Mouse (Mus musculus) limb, embryonic 11.5 days (tissue): ENCODE data around the gene Calcrl. TPM values are rescaled to one million over a fixed set of nuclear protein-coding genes. Genes with fewer than 3 reads are reported as not detected.

ENCODE experiments used
- polyA plus RNA-seq: library from polyadenylated mRNA; unstranded; fragments of >200 nt; fragmentation: Nextera tagmentation; extraction: Ambion mirVana; gene quantifications from 2 replicates; pipeline ENCODE4 v1.2.1, GENCODE M21; 2014

The Calcrl gene
- polyA plus RNA-seq, 1 experiment from 2014 or later: 18.7 TPM

Other genes with a start within 250 kb of the Calcrl start
- gene Tfpi, start 51.4 kb upstream of the Calcrl start, polyA plus RNA-seq: 12.4 and 14.1 TPM in 2 replicates
- 35.2 and 38.7 TPM in 2 replicates for gene Ctnnd1, start 225.4 kb upstream of the Calcrl start, polyA plus RNA-seq
- gene Btbd18, start 233.7 kb upstream of the Calcrl start, polyA plus RNA-seq: 0.09 and 0.37 TPM in 2 replicates
- gene Selenoh, start 245.4 kb upstream of the Calcrl start, polyA plus RNA-seq: 485 and 509 TPM in 2 replicates